Mouse (Mus musculus) activated CD4-positive, CD25-positive, alpha-beta regulatory T cell, adult 9 weeks (primary cell): ENCODE data around the gene Treml4. TPM values are rescaled to one million over a fixed set of nuclear protein-coding genes. Genes with fewer than 3 reads are reported as not detected.

Experiments
- polyA plus RNA-seq: library from polyadenylated mRNA; unstranded; fragments of 100-300 nt; shearing (Covaris generic); gene quantifications from one replicate; pipeline ENCODE4 v1.2.1, GENCODE M21; 2017

The Treml4 gene
- 1.6 TPM for polyA plus RNA-seq

DNA sequence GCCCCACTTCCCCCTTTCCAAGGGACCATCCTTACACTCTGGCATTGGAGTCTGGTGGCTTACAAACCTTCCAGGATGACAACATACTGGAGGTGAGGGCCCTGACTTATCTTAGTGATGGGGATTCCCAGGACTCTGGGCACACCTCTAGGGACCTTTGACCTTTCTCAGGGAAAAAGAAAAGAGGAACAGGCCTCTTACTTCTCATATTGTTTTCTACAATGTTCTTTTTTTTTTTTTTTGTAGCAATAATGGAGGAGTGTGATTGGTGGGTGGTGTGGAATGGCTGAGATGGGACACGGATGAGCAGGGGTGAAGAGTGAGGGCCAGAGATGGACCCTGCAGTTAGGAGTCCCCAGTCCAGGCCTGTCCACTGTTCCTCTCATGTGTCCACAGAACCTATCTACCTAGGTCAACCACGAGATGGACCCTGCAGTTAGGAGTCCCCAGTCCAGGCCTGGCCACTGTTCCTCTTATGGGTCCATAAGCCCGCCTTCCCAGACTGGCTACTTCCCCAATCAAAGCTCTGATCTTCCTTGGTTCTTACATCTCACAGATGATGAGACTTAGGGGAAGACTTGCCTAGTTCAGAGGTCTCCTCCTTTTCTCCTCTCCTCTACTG, at the start of gene Treml4:
Gene Treml4, plus strand, starts transcription at position 555 of the 622 bp plus-strand sequence.

DNA sequence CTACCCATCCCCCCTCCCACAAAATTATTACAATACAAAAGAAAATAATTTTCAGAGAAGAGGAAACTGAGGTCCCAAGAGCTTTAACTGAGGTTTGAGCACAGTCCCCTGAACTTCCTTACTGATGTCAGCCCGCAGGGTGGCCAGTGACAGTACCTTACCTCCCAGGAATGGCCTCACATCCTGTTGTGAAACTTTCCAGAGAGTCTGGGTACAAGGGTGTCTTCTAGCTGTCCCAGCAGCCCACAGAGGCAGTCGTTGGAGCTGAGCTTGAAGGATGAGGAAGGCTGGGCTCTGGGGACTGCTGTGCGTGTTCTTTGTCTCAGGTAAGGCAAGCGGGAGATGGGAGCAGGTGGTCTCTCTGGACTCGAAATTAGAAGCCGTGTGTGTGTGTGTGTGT, 31.6 kb upstream of the Treml4 start, which contains the start of gene Trem1:
Gene Trem1, plus strand, starts transcription at position 251 of the 400 bp plus-strand sequence.

DNA sequence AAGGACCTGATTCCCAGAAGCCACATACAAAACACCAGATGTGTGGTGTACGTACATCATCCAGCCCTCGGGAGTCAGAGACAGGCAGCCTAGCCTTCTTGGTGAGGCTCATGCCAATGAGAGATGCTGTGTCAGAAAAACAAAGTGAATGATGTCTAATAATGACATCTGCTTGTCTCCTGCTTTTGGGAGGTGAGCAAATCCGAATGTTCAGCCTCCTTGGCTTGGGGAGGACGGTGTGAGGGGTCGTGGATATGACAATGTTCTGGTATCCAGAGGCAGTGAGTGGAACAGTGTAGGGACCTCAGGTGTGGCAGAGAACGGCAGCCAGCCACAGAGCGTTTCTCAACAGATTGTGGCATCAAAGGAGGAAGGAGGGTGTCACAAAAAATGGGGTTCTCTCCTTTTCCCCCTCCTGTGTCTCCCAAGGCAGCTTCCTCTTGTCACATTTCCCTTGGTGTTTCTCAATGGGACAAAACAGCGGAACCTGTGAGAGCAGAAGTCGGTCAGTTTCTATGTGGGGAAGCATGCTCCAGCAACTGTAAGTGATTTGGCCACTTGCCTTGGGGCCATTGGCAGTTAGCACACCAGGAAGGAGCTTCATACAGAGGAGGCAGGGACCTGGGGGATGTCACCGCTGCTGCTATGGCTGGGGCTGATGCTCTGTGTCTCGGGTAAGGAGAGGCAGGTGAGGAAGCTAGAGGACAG, 16.7 kb upstream of the Treml4 start, which contains the start of gene Trem3:
Gene Trem3, plus strand, starts transcription at position 557 of the 708 bp plus-strand sequence.

DNA sequence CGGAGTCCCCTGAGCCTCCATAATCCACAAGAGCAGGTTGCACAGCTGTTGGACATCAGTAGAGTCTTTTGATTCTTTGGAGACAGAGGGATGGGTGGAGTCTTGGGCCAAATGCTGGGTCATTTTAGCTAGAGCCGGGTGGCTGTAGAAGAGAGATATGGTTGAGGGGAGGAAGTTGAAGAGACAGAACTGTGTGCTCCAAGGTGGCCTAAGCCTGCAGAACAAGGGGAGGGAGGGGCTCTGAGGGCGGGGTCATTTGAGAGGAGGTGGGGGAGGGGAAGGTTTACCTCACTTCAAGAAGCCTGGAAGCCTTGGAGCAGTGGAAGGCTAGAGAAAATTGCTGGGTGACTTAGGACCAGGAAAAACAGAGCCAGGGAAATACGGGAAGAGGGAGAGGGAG, 35.1 kb downstream of the Treml4 start, which contains the start of gene Treml2:
Gene Treml2, plus strand, starts transcription at position 296 of the 400 bp plus-strand sequence.

DNA sequence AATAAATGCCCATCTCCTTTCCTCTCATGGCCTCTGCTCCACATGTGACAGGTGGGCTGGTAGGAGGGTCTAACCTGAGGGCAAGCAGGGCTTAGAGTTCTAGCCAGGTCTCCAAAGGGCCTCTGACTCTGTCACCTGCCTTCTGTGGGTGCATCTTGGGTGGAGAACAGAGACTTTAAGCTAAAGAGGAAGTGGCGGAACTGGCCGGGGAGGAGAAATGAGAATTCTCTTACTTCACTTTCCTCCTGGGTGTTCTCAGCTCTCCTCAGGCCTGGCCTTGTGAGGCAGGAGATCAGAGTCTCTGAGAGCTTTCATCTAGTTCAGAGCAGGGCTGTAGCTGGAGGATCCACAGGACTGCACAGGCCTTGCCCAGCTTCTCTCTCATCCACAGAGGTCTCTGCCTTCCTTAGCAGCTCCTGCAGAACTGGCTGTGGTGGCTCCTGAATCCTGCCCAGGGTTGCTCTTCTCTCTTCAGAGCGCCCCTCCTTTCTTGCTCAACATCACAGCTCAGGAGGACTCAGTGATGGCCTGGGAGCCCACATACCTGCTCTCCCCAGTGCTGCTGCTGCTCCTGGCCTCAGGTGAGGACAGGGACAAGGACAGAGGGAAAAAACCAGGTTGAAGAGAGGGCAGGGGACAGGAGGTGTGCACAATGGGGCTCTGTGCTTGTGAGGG, 51.9 kb downstream of the Treml4 start, which contains the start of gene B430306N03Rik:
Gene B430306N03Rik, plus strand, starts transcription at position 237 of the 675 bp plus-strand sequence.

Other genes with a start within 250 kb of the Treml4 start
- gene 1700122O11Rik, start 226.0 kb upstream of the Treml4 start, polyA plus RNA-seq: not detected
- not detected for gene 1700067P10Rik, start 175.0 kb upstream of the Treml4 start, polyA plus RNA-seq
- gene 9830107B12Rik, start 118.0 kb upstream of the Treml4 start, polyA plus RNA-seq: not detected
- not detected for gene A530064D06Rik, start 97.0 kb upstream of the Treml4 start, polyA plus RNA-seq
- gene Trem1, start 31.5 kb upstream of the Treml4 start, polyA plus RNA-seq: not detected
- gene Trem3, start 16.5 kb upstream of the Treml4 start, polyA plus RNA-seq: not detected
- gene Treml2, start 35.2 kb downstream of the Treml4 start, polyA plus RNA-seq: 31.1 TPM
- 2.4 TPM for gene B430306N03Rik, start 51.8 kb downstream of the Treml4 start, polyA plus RNA-seq
- gene Trem2, start 82.1 kb downstream of the Treml4 start, polyA plus RNA-seq: not detected
- gene Treml1, start 95.6 kb downstream of the Treml4 start, polyA plus RNA-seq: not detected
- 7.5 TPM for gene Nfya, start 145.6 kb downstream of the Treml4 start, polyA plus RNA-seq
- 83.3 TPM for gene Oard1, start 145.7 kb downstream of the Treml4 start, polyA plus RNA-seq
- gene Apobec2, start 168.6 kb downstream of the Treml4 start, polyA plus RNA-seq: 9.1 TPM
- gene Tspo2, start 187.2 kb downstream of the Treml4 start, polyA plus RNA-seq: 0.37 TPM
- 40.4 TPM for gene Unc5cl, start 190.6 kb downstream of the Treml4 start, polyA plus RNA-seq